Mouse (Mus musculus) ES-Bruce4 (cell line): Measurements from ENCODE around the gene Fadd.

Experiments used
- CTCF ChIP-seq: IDR thresholded peaks from one replicate; pipeline ENCODE4 v1.8.1; 2011; ENCODE audit warnings: low read depth, low read length
- POLR2A ChIP-seq: IDR thresholded peaks from one replicate; pipeline ENCODE4 v1.8.1; 2011; ENCODE audit warnings: low read length; ENCODE audit not compliant: insufficient read depth

- TF ChIP-seq CTCF: no peak
- TF ChIP-seq POLR2A: no peak
Measured at GRCm38 (mm10) chr7:144549904-144550566, 32.2 kb downstream of the Fadd start.
